Mouse (Mus musculus) liver, embryonic 15.5 days (tissue): ENCODE measurements around the gene Haao. TPM values are rescaled to one million over a fixed set of nuclear protein-coding genes. Genes with fewer than 3 reads are reported as not detected.

Source experiments
- ATAC-seq: fragments of 200-750 bp; cut with Nextera tagmentation; 2 replicates; pipeline ENCODE4 v1.8.0; 2017; ENCODE audit warnings: moderate number of reproducible peaks, mild to moderate bottlenecking, moderate library complexity; ENCODE audit not compliant: insufficient read depth
- H3K27ac ChIP-seq: fragments of 300-500 bp; sonication (generic); replicated peaks from 2 replicates; pipeline ENCODE4 v1.5.1; 2015; ENCODE audit warnings: mild to moderate bottlenecking, inconsistent platforms
- H3K27me3 ChIP-seq: fragments of 300-500 bp; sonication (generic); 2 replicates; pipeline ENCODE4 v1.6.1; 2015; ENCODE audit warnings: mild to moderate bottlenecking, inconsistent platforms
- H3K36me3 ChIP-seq: fragments of 300-500 bp; sonication (generic); replicated peaks from 2 replicates; pipeline ENCODE4 v1.6.1; 2015; ENCODE audit warnings: moderate library complexity, mild to moderate bottlenecking, inconsistent platforms
- H3K4me1 ChIP-seq: fragments of 300-500 bp; sonication (generic); replicated peaks from 2 replicates; pipeline ENCODE4 v1.6.1; 2015; ENCODE audit warnings: inconsistent platforms
- H3K4me2 ChIP-seq: fragments of 300-500 bp; sonication (generic); 2 replicates; pipeline ENCODE4 v1.6.1; 2015; ENCODE audit warnings: moderate library complexity, mild to moderate bottlenecking, inconsistent platforms
- H3K4me3 ChIP-seq: fragments of 300-500 bp; sonication (generic); replicated peaks from 2 replicates; pipeline ENCODE4 v1.5.1; 2015; ENCODE audit warnings: mild to moderate bottlenecking, inconsistent platforms
- H3K9ac ChIP-seq: fragments of 300-500 bp; sonication (generic); 2 replicates; pipeline ENCODE4 v1.6.1; 2015; ENCODE audit warnings: moderate library complexity, mild to moderate bottlenecking, inconsistent platforms
- H3K9me3 ChIP-seq: fragments of 300-500 bp; sonication (generic); replicated peaks from 2 replicates; pipeline ENCODE4 v1.6.1; 2016; ENCODE audit warnings: inconsistent platforms
- WGBS: fragments of 180-500 bp; shearing (Covaris S2); methylation state at CpG from one replicate; pipeline ENCODE4 v1.1.7; 2015; ENCODE audit warnings: mixed read lengths; ENCODE audit not compliant: insufficient replicate concordance; 5-methylcytosine and 5-hydroxymethylcytosine counted together
- polyA plus RNA-seq: library from polyadenylated mRNA; unstranded; fragments of >200 nt; fragmentation: Nextera tagmentation; extraction: Ambion mirVana; gene quantifications from 2 replicates; pipeline ENCODE4 v1.2.1, GENCODE M21; 2015

Gene Haao
- polyA plus RNA-seq, 1 experiment from 2014 or later: 57.4 TPM

DNA sequence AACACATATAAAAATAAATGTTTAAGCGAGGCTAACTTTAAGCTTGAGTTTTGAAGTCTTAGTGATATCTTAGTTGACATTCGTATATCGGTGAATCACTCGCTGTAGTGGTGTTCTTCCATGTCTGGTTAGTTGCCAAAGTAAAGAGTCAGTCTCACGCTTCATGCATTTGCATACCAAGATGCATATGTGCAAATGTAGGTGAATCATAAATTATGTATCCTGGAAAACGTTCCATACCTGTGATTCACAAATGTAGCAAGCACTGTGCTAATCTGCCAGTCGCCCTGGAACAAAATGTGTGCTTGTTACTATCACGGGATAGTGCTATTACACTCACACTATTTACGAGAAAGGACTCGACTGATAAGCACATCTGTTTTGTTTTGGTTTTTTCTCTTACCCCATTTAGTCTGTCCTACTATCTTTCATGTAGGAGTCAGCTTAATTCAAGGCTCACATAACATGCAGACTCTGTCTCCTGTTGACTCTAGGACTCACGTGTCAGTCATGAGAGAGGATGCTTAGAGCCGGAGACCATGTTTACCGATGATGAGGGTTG lies 37.3 kb upstream of the Haao start:
- Histone ChIP-seq H3K4me2 (no peak overlapping the region), H3K4me1 (no peaks in the 10 kb centered on the region), H3K27ac (no peak overlapping the region), H3K9ac (no peak overlapping the region), H3K27me3 (no peaks in the 10 kb centered on the region), H3K36me3 (no peaks in the 10 kb centered on the region), H3K9me3 (no peaks in the 10 kb centered on the region), H3K4me3 (no peak overlapping the region)
- no peak for ATAC-seq
- 50% methylated on average over 13 of the region's 13 CpGs for WGBS

GRCm38 (mm10) chr17:83882788-83883187 lies 35.0 kb upstream of the Haao start:
- Histone ChIP-seq H3K4me3 (no peak overlapping the region), H3K27me3 (no peaks in the 10 kb centered on the region), H3K9ac (no peak overlapping the region), H3K4me2 (no peak overlapping the region), H3K36me3 (no peaks in the 10 kb centered on the region), H3K4me1 (no peaks in the 10 kb centered on the region), H3K9me3 (no peaks in the 10 kb centered on the region), H3K27ac (no peak overlapping the region)
- WGBS: 71% methylated on average over 2 of the region's 2 CpGs
- ATAC-seq: no peak

DNA sequence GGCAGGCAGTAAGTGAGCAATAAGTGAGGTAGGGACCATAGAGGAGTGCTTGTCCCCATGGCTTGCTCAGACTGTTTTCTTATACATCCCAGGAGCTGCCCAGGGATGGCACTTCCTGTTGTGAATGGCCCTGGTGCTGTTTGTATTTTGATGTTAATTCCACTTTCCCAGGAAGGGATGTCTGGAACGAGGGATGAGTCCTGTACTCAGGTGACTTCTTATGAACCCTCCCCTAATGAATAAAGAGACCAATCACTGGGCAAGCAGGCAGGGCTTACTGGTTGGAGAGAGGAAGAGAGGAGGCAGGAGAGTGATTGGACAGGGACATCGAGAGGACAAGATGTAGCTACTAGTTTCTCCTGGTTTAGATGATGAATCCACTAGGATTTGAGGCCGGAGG lies 33.3 kb upstream of the Haao start:
- H3K4me3 ChIP-seq: no peak overlapping the region
- no peaks in the 10 kb centered on the region for H3K4me1 ChIP-seq
- no peak overlapping the region for H3K27ac ChIP-seq
- H3K9ac ChIP-seq: no peak overlapping the region
- H3K36me3 ChIP-seq: no peaks in the 10 kb centered on the region
- ATAC-seq: no peak
- 64% methylated on average over 3 of the region's 3 CpGs for WGBS
- H3K4me2 ChIP-seq: no peak overlapping the region
- no peaks in the 10 kb centered on the region for H3K9me3 ChIP-seq
- no peaks in the 10 kb centered on the region for H3K27me3 ChIP-seq

DNA sequence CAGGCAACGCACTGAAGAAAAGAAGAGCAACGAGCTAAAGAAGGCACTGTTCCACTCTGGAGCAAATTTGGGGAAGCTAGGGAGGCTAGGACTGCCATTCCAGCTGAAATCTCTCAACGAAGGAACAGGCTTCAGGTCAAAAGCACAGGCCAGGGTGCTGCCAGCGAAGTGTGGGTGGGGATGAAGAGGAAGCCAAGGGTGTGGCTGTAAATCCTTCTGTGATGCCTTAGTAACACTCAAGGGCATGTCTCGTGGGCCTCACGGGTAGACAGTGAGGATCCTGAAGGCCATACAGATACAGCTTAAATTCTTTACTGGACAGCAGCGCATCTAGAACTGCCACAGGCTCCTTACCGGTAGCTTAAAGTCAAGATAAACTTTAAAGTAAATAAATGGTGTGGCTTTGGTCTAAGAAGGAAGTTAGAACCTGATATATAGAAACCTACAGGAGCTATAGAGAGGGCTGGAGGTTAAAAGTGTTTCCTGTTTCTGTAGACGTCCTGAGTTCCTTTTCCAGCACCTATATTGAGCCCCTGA lies 32.5 kb upstream of the Haao start:
- no peak overlapping the region for H3K4me2 ChIP-seq
- no peak overlapping the region for H3K27ac ChIP-seq
- H3K4me3 ChIP-seq: no peak overlapping the region
- 26% methylated on average over 9 of the region's 9 CpGs for WGBS
- no peaks in the 10 kb centered on the region for H3K27me3 ChIP-seq
- no peak overlapping the region for H3K9ac ChIP-seq
- no peak for ATAC-seq
- H3K36me3 ChIP-seq: no peaks in the 10 kb centered on the region
- H3K9me3 ChIP-seq: no peaks in the 10 kb centered on the region
- H3K4me1 ChIP-seq: no peaks in the 10 kb centered on the region

DNA sequence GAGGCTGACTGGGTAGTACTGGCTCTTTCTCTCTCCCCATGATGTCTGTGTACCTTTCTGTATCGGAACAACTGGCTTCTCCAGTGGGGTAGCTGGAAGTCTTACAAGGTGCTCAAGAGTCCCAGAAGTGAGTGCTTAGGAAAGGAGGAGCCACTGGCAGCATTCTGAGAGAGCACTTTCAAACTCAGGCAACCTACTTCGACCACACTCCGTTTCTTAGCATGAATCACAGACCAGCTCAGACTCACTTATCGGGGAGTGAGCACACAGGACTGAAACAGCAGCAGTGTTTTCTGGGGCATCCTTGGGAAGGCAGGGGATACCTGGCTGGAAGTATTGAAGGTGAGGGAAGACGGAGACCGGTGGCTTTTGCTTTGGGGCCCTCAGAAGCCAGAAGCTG lies 31.9 kb upstream of the Haao start:
- 74% methylated on average over 6 of the region's 6 CpGs for WGBS

DNA sequence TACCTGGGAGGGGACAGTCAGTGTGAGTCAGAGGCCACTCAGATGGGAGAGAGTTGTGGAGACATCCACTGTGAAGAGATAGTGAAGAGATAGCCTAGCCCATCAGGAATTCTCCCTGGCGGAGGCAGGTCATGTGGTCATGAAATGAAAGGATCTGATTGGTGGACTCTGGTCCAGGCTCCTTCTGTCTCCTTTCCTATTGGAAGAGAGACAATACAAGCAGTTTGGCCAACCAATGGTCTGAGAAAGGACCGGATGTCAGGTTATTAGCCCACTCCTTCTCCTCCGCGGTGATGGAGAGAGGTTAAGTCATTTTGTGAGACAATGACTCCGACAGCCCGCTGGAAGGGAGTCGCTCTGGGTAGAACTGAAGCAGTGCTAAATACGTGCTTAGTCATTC lies 26.8 kb upstream of the Haao start:
- no peaks in the 10 kb centered on the region for H3K36me3 ChIP-seq
- H3K4me2 ChIP-seq: no peak overlapping the region
- H3K4me1 ChIP-seq: no peaks in the 10 kb centered on the region
- no peaks in the 10 kb centered on the region for H3K9me3 ChIP-seq
- ATAC-seq: no peak
- H3K27ac ChIP-seq: no peak overlapping the region
- H3K9ac ChIP-seq: no peak overlapping the region
- H3K27me3 ChIP-seq: no peaks in the 10 kb centered on the region
- no peak overlapping the region for H3K4me3 ChIP-seq
- WGBS: 68% methylated on average over 8 of the region's 8 CpGs

More for the DNA sequence above, 31.9 kb upstream of the Haao start:
- no peak overlapping the region for H3K9ac ChIP-seq
- H3K27ac ChIP-seq: no peak overlapping the region
- H3K9me3 ChIP-seq: no peaks in the 10 kb centered on the region
- no peak overlapping the region for H3K4me3 ChIP-seq
- H3K27me3 ChIP-seq: no peaks in the 10 kb centered on the region
- no peaks in the 10 kb centered on the region for H3K4me1 ChIP-seq
- no peak overlapping the region for H3K4me2 ChIP-seq
- ATAC-seq: no peak
- no peaks in the 10 kb centered on the region for H3K36me3 ChIP-seq

- H3K4me2 ChIP-seq: no peak overlapping the region
- no peak overlapping the region for H3K4me3 ChIP-seq
- no peak overlapping the region for H3K9ac ChIP-seq
- H3K9me3 ChIP-seq: no peaks in the 10 kb centered on the region
- no peaks in the 10 kb centered on the region for H3K36me3 ChIP-seq
- no peaks in the 10 kb centered on the region for H3K4me1 ChIP-seq
- WGBS: 66% methylated on average over 19 of the region's 19 CpGs
- ATAC-seq: no peak
- H3K27ac ChIP-seq: no peak overlapping the region
- no peaks in the 10 kb centered on the region for H3K27me3 ChIP-seq
These were observed 25.8 kb upstream of the Haao start for GRCm38 (mm10) chr17:83873363-83874141.

- ATAC-seq: no peak
- 21% methylated on average over 14 of the region's 14 CpGs for WGBS
These were observed 25.1 kb upstream of the Haao start for GRCm38 (mm10) chr17:83872806-83873348.

DNA sequence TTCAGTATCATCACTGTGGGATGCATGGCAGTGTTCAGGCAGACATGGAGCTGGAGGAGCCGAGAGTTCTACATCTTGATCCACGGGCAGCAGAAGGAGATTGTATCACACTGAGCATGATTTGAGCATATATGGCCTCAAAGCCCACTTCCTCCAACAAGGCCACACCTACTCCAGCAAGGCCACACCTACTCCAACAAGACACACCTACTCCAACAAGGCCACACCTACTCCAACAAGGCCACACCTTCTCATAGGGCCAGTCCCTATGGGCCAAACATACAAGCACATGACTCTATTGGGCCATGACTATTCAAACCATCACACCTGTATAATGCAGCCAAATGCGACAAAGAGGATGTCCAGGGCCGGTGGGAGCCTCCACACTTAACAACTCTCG lies 23.6 kb upstream of the Haao start:
- no peaks in the 10 kb centered on the region for H3K36me3 ChIP-seq
- no peak for ATAC-seq
- no peak overlapping the region for H3K4me2 ChIP-seq
- H3K27ac ChIP-seq: no peak overlapping the region
- no peaks in the 10 kb centered on the region for H3K9me3 ChIP-seq
- no peak overlapping the region for H3K4me3 ChIP-seq
- no peaks in the 10 kb centered on the region for H3K27me3 ChIP-seq
- 66% methylated on average over 5 of the region's 5 CpGs for WGBS
- H3K9ac ChIP-seq: no peak overlapping the region
- no peaks in the 10 kb centered on the region for H3K4me1 ChIP-seq

More at GRCm38 (mm10) chr17:83872806-83873348, 25.1 kb upstream of the Haao start:
- Histone ChIP-seq H3K9me3 (no peaks in the 10 kb centered on the region), H3K36me3 (no peaks in the 10 kb centered on the region), H3K4me2 (no peak overlapping the region), H3K4me1 (no peaks in the 10 kb centered on the region), H3K27ac (no peak overlapping the region), H3K4me3 (no peak overlapping the region), H3K27me3 (no peaks in the 10 kb centered on the region), H3K9ac (no peak overlapping the region)

GRCm38 (mm10) chr17:83870385-83870784 lies 22.6 kb upstream of the Haao start:
- Histone ChIP-seq H3K9me3 (no peaks in the 10 kb centered on the region), H3K4me2 (no peak overlapping the region), H3K27ac (no peak overlapping the region), H3K9ac (no peak overlapping the region), H3K4me3 (no peak overlapping the region), H3K27me3 (no peaks in the 10 kb centered on the region), H3K36me3 (no peaks in the 10 kb centered on the region), H3K4me1 (no peaks in the 10 kb centered on the region)
- no peak for ATAC-seq
- WGBS: 69% methylated on average over 4 of the region's 4 CpGs

DNA sequence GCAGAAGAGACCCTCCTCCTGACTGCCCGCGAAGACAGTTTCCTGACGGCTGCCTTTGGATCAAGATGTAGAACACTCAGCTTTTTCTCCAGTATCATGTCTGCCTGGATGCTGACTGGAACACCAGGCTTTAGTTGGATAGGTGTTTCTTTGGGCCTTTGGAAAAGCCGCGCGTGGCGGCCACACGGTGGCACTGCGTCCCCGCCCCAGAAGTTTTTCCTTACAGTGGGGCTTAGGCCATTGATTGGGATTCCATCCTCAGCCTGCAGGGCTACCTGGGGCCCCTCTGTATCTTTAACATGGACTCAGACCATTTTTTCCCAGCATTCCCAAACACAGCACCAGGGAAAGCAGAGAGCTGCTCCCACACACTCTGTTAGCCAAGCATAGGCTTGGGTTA lies 18.8 kb upstream of the Haao start:
- 28% methylated on average over 10 of the region's 10 CpGs for WGBS
- no peak for ATAC-seq
- no peaks in the 10 kb centered on the region for H3K9me3 ChIP-seq

More for the DNA sequence above, 18.8 kb upstream of the Haao start:
- no peak overlapping the region for H3K27ac ChIP-seq
- no peak overlapping the region for H3K4me2 ChIP-seq
- H3K4me1 ChIP-seq: peaks cover 12% of the 10 kb centered on the region
- peaks cover 11% of the 10 kb centered on the region for H3K27me3 ChIP-seq
- H3K9ac ChIP-seq: no peak overlapping the region
- H3K4me3 ChIP-seq: no peak overlapping the region
- no peaks in the 10 kb centered on the region for H3K36me3 ChIP-seq
